Mouse (Mus musculus) heart, embryonic 13.5 days (tissue): ENCODE measurements around the gene Bnip3. TPM values are rescaled to one million over a fixed set of nuclear protein-coding genes. Genes with fewer than 3 reads are reported as not detected.
A peak's percentile ranks its signal among the peaks of the same experiment; 100 is the strongest.

ENCODE experiments used
- ATAC-seq: fragments of 200-750 bp; cut with Nextera tagmentation; 2 replicates; pipeline ENCODE4 v1.8.0; 2017; ENCODE audit warnings: moderate TSS enrichment; ENCODE audit not compliant: insufficient number of reproducible peaks, low FRiP score, low TSS enrichment; ENCODE audit errors: extremely low read depth
- H3K27ac ChIP-seq: fragments of 300-500 bp; sonication (generic); replicated peaks from 2 replicates; pipeline ENCODE4 v1.5.1; 2015; ENCODE audit warnings: moderate library complexity, mild to moderate bottlenecking, inconsistent platforms
- H3K27me3 ChIP-seq: fragments of 300-500 bp; sonication (generic); replicated peaks from 2 replicates; pipeline ENCODE4 v1.6.1; 2015; ENCODE audit warnings: mild to moderate bottlenecking, inconsistent platforms
- H3K36me3 ChIP-seq: fragments of 300-500 bp; sonication (generic); 2 replicates; pipeline ENCODE4 v1.6.1; 2015; ENCODE audit warnings: mild to moderate bottlenecking, inconsistent platforms
- H3K4me1 ChIP-seq: fragments of 300-500 bp; sonication (generic); 2 replicates; pipeline ENCODE4 v1.6.1; 2015; ENCODE audit warnings: inconsistent platforms
- H3K4me2 ChIP-seq: fragments of 300-500 bp; sonication (generic); 2 replicates; pipeline ENCODE4 v1.6.1; 2015; ENCODE audit warnings: inconsistent platforms, mild to moderate bottlenecking, moderate library complexity
- H3K4me3 ChIP-seq: fragments of 300-500 bp; sonication (generic); 2 replicates; pipeline ENCODE4 v1.5.1; 2015; ENCODE audit warnings: moderate library complexity, mild to moderate bottlenecking, inconsistent platforms
- H3K9ac ChIP-seq: fragments of 300-500 bp; sonication (generic); 2 replicates; pipeline ENCODE4 v1.6.1; 2015; ENCODE audit warnings: inconsistent platforms, mild to moderate bottlenecking, moderate library complexity
- H3K9me3 ChIP-seq: fragments of 300-500 bp; sonication (generic); 2 replicates; pipeline ENCODE4 v1.6.1; 2016; ENCODE audit warnings: inconsistent platforms
- WGBS: fragments of 180-500 bp; shearing (Covaris S2); methylation state at CpG from one replicate; pipeline ENCODE4 v1.1.7; 2015; ENCODE audit warnings: mixed read lengths; 5-methylcytosine and 5-hydroxymethylcytosine counted together
- polyA plus RNA-seq: library from polyadenylated mRNA; unstranded; fragments of >200 nt; fragmentation: Nextera tagmentation; extraction: Ambion mirVana; gene quantifications from 2 replicates; pipeline ENCODE4 v1.2.1, GENCODE M21; 2015

Bnip3 gene
- polyA plus RNA-seq: 282 and 334 TPM in 2 replicates

GRCm38 (mm10) chr7:138909277-138910192 lies at the start of gene Bnip3:
Gene Bnip3 (minus strand): TSS chr7:138909519.
- no peaks in the 10 kb centered on the region for H3K9me3 ChIP-seq

GRCm38 (mm10) chr7:138957106-138957505 lies 47.8 kb upstream of the Bnip3 start:
- Histone ChIP-seq H3K27ac (no peak overlapping the region), H3K27me3 (peaks cover 11% of the 10 kb centered on the region), H3K4me3 (no peak overlapping the region), H3K36me3 (no peaks in the 10 kb centered on the region), H3K4me1 (no peaks in the 10 kb centered on the region), H3K4me2 (no peak overlapping the region), H3K9ac (no peak overlapping the region), H3K9me3 (no peaks in the 10 kb centered on the region)
- ATAC-seq: no peak
- 58% methylated on average over 6 of the region's 6 CpGs for WGBS

More at GRCm38 (mm10) chr7:138909277-138910192, at the start of gene Bnip3:
- Histone ChIP-seq H3K27me3 (no peaks in the 10 kb centered on the region), H3K36me3 (peaks cover 2% of the 10 kb centered on the region; the same call in 1 of the 2 replicates), H3K4me3 (peak within 1 kb of the TSS; percentile 89), H3K9ac (peak within 1 kb of the TSS; percentile 99), H3K4me2 (peak within 1 kb of the TSS; percentile 83), H3K27ac (peak within 1 kb of the TSS; percentile 92), H3K4me1 (peaks cover 44% of the 10 kb centered on the region)
- peak; percentile 86 for ATAC-seq
- under 1% methylated on average over 66 of the region's 66 CpGs for WGBS

- 78% methylated on average over 7 of the region's 7 CpGs for WGBS
- Histone ChIP-seq H3K9ac (no peak overlapping the region), H3K4me2 (no peak overlapping the region), H3K4me1 (no peaks in the 10 kb centered on the region), H3K27me3 (peaks cover 11% of the 10 kb centered on the region), H3K4me3 (no peak overlapping the region), H3K36me3 (no peaks in the 10 kb centered on the region), H3K27ac (no peak overlapping the region), H3K9me3 (no peaks in the 10 kb centered on the region)
- ATAC-seq: no peak
Measured at GRCm38 (mm10) chr7:138955787-138956186, 46.5 kb upstream of the Bnip3 start.

GRCm38 (mm10) chr7:138948309-138948708 lies 39.0 kb upstream of the Bnip3 start:
- Histone ChIP-seq H3K27me3 (peaks cover 27% of the 10 kb centered on the region), H3K9ac (no peak overlapping the region), H3K4me1 (no peaks in the 10 kb centered on the region), H3K4me3 (no peak overlapping the region), H3K27ac (no peak overlapping the region), H3K9me3 (no peaks in the 10 kb centered on the region), H3K36me3 (no peaks in the 10 kb centered on the region), H3K4me2 (no peak overlapping the region)
- ATAC-seq: no peak
- WGBS: 62% methylated on average over 8 of the region's 8 CpGs

- WGBS: 81% methylated on average over 8 of the region's 8 CpGs
- Histone ChIP-seq H3K36me3 (no peaks in the 10 kb centered on the region), H3K9me3 (no peaks in the 10 kb centered on the region), H3K4me1 (no peaks in the 10 kb centered on the region), H3K27ac (no peak overlapping the region), H3K9ac (no peak overlapping the region), H3K27me3 (peaks cover 33% of the 10 kb centered on the region), H3K4me2 (no peak overlapping the region), H3K4me3 (no peak overlapping the region)
- no peak for ATAC-seq
Measured at GRCm38 (mm10) chr7:138947741-138948140, 38.4 kb upstream of the Bnip3 start.

- ATAC-seq: no peak
- Histone ChIP-seq H3K27ac (no peak overlapping the region), H3K4me2 (no peak overlapping the region), H3K4me3 (no peak overlapping the region), H3K9ac (no peak overlapping the region), H3K27me3 (peaks cover 54% of the 10 kb centered on the region), H3K9me3 (no peaks in the 10 kb centered on the region), H3K36me3 (no peaks in the 10 kb centered on the region), H3K4me1 (peaks cover 8% of the 10 kb centered on the region)
- WGBS: 33% methylated on average over 3 of the region's 3 CpGs
Measured at GRCm38 (mm10) chr7:138945668-138946067, 36.3 kb upstream of the Bnip3 start.

- WGBS: 75% methylated on average over 1 of the region's 1 CpGs
- H3K4me1 ChIP-seq: peaks cover 15% of the 10 kb centered on the region
- H3K9me3 ChIP-seq: no peaks in the 10 kb centered on the region
- peaks cover 82% of the 10 kb centered on the region for H3K27me3 ChIP-seq
- H3K36me3 ChIP-seq: no peaks in the 10 kb centered on the region
- no peak overlapping the region for H3K9ac ChIP-seq
- no peak overlapping the region for H3K4me3 ChIP-seq
- no peak for ATAC-seq
- H3K27ac ChIP-seq: no peak overlapping the region
- H3K4me2 ChIP-seq: no peak overlapping the region
Measured at GRCm38 (mm10) chr7:138942301-138942700, 33.0 kb upstream of the Bnip3 start.

GRCm38 (mm10) chr7:138941571-138941970 lies 32.3 kb upstream of the Bnip3 start:
- peak overlapping the region; percentile 59 for H3K4me3 ChIP-seq
- no peak overlapping the region for H3K9ac ChIP-seq
- peaks cover 86% of the 10 kb centered on the region for H3K27me3 ChIP-seq
- peaks cover 15% of the 10 kb centered on the region for H3K4me1 ChIP-seq
- peak overlapping the region; percentile 91 for H3K4me2 ChIP-seq
- no peaks in the 10 kb centered on the region for H3K9me3 ChIP-seq
- no peaks in the 10 kb centered on the region for H3K36me3 ChIP-seq
- no peak for ATAC-seq
- no peak overlapping the region for H3K27ac ChIP-seq
- WGBS: 28% methylated on average over 5 of the region's 5 CpGs

GRCm38 (mm10) chr7:138940612-138941461 lies 31.5 kb upstream of the Bnip3 start, which contains the start of gene Jakmip3:
Gene Jakmip3 (plus strand): TSS chr7:138940730.
- Histone ChIP-seq H3K27me3 (peaks cover 82% of the 10 kb centered on the region), H3K36me3 (no peaks in the 10 kb centered on the region), H3K27ac (no peak within 1 kb of the TSS), H3K4me3 (peak within 1 kb of the TSS; percentile 59), H3K9ac (peak within 1 kb of the TSS; percentile 62), H3K4me2 (peak within 1 kb of the TSS; percentile 91), H3K4me1 (peaks cover 15% of the 10 kb centered on the region), H3K9me3 (peaks cover 5% of the 10 kb centered on the region)
- ATAC-seq: no peak
- 1% methylated on average over 78 of the region's 78 CpGs for WGBS

GRCm38 (mm10) chr7:138940256-138940611 lies 30.9 kb upstream of the Bnip3 start:
- Histone ChIP-seq H3K27me3 (peaks cover 77% of the 10 kb centered on the region), H3K4me3 (peak overlapping the region; percentile 59), H3K9ac (peak overlapping the region; percentile 62), H3K9me3 (peaks cover 5% of the 10 kb centered on the region), H3K4me1 (peaks cover 15% of the 10 kb centered on the region), H3K4me2 (peak overlapping the region; percentile 91), H3K36me3 (no peaks in the 10 kb centered on the region), H3K27ac (no peak overlapping the region)
- 1% methylated on average over 17 of the region's 17 CpGs for WGBS
- ATAC-seq: no peak

- ATAC-seq: no peak
- Histone ChIP-seq H3K27me3 (peaks cover 70% of the 10 kb centered on the region), H3K4me1 (peaks cover 15% of the 10 kb centered on the region), H3K4me2 (no peak overlapping the region), H3K4me3 (no peak overlapping the region), H3K9me3 (peaks cover 5% of the 10 kb centered on the region), H3K36me3 (no peaks in the 10 kb centered on the region), H3K27ac (no peak overlapping the region), H3K9ac (no peak overlapping the region)
- 73% methylated on average over 7 of the region's 7 CpGs for WGBS
Measured at GRCm38 (mm10) chr7:138938991-138939390, 29.7 kb upstream of the Bnip3 start.
